Mouse (Mus musculus) gastrocnemius, postnatal 25 days (tissue): Measurements from ENCODE around the gene Tcf7l2. TPM values are rescaled to one million over a fixed set of nuclear protein-coding genes. Genes with fewer than 3 reads are reported as not detected.
A peak's percentile ranks its signal among the peaks of the same experiment; 100 is the strongest.

ENCODE experiments used
- DNase-seq: peaks from one replicate; pipeline ENCODE4 v3.0.0; 2022
- total RNA-seq, 2 experiments: library from RNA; stranded (reverse); gene quantifications; 1 replicate in 1 of 2; 2 replicates in 1 of 2; pipeline ENCODE4 v1.2.3; 2021

The Tcf7l2 gene
- total RNA-seq, 2 experiments from 2014 or later, result 7.8 to 8.8 TPM

DNA sequence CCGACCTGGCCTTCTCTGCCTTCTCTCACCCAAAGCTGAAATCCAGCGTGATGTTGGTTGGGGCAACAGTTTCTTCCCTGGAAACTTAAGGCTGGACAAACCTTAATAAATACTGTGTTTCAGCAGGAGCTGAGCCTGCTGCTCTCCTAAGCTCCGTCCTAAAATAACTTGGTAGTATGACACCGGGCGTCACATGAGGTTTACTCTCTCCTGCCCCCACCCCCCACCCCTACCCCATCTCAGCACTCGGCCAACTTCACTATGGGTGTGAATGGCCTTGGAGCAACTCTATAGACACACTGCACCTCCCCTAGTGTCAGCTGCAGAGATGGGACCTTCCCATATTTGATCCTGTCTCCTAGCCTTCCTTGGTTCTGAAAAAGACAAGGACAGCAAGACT lies 15.8 kb downstream of the Tcf7l2 start:
- no peak for DNase-seq

DNA sequence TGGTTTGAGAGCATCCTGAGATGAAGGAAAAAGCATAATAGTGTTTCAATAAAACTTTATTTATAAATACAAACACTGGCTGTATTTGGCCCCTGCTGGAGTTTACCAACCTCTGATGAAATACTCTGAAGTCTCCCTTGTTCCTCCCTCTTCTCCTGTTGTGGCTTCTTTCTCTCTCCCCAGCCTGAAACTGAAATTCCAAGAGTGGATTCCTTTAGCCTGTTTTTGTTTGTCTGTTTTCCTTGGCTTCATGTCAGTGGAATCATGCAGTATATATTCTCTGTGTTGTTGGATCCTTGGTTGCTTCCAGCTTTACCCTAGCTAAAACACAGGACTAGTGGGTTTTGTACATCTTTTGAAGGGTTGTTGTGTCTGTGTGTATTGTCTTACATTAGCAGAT lies 16.5 kb downstream of the Tcf7l2 start:
- DNase-seq, result no peak

DNA sequence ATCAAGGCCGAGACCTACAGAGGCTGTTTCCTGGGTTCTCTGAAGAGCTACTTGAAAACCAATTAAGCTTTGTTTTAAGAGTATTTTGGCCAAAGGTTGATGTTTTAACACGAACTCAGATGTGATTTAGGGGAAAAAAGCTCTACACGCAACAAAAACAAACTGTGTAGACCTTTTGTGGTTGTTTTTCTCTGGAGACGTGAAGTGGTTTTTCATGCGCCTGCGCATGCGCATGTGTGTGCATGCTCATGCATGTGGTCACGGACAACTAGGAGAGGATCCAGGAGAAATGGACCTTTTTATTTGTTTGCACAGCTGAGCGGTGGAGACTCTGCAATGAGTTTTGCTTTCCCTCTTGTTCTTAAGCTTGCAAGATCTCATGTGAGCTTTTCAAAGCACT lies 17.4 kb downstream of the Tcf7l2 start:
- DNase-seq, result no peak

GRCm38 (mm10) chr19:55761086-55761485 lies 19.5 kb downstream of the Tcf7l2 start:
- DNase-seq, result no peak

- DNase-seq, result no peak
Measured at GRCm38 (mm10) chr19:55762187-55762586, 20.6 kb downstream of the Tcf7l2 start.

GRCm38 (mm10) chr19:55765814-55766213 lies 24.2 kb downstream of the Tcf7l2 start:
- no peak for DNase-seq

DNA sequence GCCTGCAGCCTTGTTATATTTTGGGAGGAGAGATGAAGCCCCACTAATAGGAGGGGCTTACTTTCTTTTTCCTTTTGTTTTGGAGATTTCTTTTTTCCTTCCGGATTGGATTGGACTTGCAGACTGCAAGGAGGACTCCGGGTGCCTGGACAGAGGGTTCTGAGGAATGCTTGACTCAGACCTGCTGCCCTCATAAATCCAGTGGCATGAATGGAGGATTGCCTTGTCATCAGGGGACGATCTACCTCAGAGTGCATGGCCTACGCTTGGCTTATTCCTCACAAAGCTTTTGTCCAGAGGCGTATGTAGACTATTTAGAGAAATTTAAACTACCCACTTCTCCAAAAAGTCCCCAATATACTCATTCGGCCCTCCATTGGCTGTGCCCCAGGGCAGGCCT lies 25.5 kb downstream of the Tcf7l2 start:
- no peak for DNase-seq

DNA sequence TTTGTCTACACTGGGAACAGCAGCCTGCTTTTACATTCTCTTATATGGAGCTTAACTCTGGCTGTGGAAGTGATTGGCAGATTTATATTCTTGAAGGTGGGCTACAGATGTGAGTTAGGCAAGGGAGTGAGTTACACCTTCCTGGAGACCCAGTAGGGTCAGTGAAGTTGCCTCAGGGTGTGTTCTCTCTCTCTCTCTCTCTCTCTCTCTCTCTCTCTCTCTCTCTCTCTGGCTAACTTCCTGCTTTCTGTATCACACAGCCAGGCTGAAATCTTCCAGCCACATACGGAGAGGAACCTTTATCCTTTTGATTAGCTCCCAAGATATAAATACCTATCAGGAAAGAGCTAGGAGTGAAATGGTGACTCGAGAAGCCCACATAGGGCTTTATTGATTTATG lies 26.0 kb downstream of the Tcf7l2 start:
- DNase-seq, result no peak

DNA sequence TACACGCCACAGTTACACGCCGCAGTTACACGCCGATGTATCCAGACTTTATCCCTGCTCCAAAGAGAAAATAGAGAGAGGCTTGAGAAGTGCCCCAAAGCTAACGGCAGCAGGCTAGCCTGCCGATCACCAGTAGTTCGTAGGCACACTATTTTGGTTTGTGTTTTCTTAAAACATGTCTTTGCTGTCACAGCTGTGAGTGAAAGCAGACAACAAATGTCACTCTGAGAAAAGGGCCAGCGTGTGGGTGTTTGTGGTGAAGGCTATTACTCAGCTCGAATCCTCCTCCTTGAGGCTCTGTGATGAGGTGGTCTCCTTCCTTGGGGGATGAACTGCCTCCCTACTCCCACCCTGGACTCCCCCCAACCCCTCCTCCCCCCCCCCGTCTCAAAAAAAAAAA lies 26.6 kb downstream of the Tcf7l2 start:
- no peak for DNase-seq

GRCm38 (mm10) chr19:55768889-55769288 lies 27.3 kb downstream of the Tcf7l2 start:
- DNase-seq, result no peak

DNA sequence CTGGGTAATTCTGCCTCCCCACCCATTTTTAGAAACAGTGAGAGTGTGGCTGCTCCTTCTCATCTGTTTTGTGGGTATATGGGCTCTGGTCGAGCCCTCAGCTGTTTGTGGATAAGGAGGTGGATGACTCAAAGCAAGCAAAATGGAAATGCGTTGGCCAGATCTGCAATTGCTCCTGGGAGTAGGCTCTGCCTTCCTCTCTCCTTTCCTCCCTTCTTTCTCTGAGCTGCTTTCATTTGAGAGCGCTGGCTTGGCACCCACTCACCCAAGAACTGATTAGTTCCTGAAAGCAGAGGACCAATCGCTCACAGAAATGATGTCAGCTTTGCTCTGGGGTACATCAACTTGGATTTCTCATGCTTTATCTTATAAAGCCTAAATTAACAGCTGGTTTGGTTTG lies 32.7 kb downstream of the Tcf7l2 start:
- DNase-seq, result no peak

DNA sequence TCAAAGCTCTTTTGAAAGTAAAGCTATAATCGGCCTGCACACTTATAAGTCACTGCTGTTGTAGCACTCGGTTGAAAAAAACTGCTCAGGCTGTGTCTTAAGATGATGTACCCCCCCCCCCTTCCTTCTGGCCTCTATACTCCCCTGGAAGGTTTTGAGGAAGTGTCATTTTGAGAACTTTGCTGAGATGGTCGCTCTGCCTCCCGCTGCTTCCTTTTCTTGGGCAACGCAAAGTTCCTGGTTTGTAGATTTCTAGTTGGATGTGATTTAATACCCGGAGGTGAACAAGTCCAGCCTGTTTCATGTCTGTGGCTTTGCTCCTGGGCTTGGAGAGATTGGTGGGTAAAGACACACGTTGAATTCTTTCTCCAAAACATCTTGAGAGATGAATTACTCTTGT lies 33.2 kb downstream of the Tcf7l2 start:
- DNase-seq, result no peak

- peak; percentile 68 for DNase-seq
Measured at GRCm38 (mm10) chr19:55779871-55780270, 38.3 kb downstream of the Tcf7l2 start.

DNA sequence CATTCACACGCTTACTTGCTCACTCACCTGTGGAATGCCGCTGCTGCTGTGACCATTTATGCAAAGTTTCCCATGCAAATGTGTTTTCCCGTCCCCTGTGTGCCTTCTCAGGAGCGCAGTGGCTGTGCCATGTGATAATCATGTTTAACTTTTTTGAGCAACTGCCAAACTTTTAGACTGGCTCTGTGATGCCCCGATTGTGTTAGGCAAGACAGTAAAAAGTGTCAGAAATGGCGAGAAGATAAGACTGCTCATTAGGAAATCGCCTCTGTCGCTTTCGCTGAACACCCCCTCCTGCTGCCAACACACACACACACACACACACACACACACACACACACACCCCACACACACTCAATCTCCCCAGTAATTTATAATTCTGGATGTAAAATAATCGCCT lies 39.5 kb downstream of the Tcf7l2 start:
- DNase-seq, result no peak

DNA sequence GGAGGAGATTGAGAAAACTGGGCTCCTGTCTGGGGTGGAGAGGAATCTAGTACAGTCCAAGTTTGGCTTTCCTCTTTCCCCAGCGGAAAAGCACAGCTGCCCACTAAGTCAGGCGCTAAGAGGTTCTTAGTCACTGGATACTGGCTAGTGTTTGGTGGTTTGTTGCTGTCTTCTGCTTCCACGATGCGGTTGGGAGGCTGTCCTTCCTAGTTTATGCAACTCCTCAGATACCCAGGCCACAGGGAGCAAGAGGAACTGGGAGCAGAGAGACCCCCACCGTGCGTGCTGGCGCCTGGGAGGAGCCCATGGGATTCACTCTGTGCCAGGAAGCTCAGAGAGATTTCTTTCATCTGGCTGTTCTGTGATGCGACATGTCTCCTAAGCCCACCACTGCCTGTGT lies 40.1 kb downstream of the Tcf7l2 start:
- no peak for DNase-seq

DNA sequence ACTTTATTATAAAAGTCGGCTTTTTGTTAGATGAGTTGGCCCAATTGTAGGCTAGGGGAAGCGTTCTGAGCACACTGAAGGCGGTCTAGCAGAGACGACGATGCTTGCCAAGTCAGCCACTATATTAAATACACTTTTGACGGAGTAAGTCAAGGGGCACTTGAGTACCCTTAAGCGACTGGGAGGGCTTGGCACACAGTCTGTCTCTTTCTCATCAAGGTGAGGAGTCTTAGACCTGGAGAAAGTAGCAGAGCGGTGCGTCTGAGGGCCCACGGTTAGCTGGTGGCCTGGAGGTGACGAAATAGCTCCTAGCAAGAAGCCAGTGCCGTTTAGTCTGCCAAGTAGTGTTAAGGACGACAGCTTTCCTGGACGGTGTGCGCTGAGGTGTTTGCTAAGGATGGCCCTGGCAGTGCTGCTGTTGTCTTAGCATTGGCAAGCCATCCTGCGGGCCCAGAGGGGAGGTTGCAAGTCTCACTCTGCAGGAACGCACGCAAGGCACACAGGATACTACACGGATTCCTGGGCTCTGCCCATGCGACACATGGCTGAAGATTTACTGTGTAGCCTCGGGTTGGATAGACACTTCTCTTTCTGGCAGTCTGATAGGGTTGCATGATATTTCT lies 43.3 kb downstream of the Tcf7l2 start:
- DNase-seq, result no peak

DNA sequence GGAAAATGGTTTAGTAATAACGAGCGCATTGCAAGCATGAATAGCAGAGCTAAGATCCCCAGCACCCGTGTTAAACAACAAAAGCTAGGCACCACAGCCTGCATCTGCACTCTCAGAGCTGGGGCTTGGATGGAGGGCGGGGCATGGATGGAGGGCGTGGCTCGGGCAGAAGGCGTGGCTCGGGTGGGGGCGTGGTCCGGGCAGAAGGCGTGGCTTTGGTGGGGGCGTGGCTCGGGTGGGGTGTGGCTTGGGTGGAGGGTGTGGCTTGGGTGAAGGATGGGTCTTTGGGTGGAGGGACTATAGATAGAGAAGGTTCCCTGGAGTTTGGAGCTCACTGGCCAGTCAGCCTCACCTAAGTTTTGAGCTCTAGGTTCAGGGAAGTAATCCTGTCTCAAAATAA lies 45.8 kb downstream of the Tcf7l2 start:
- DNase-seq, result no peak

GRCm38 (mm10) chr19:55788285-55788904 lies 46.8 kb downstream of the Tcf7l2 start:
- no peak for DNase-seq

GRCm38 (mm10) chr19:55788905-55789295 lies 47.3 kb downstream of the Tcf7l2 start:
- DNase-seq, result no peak

DNA sequence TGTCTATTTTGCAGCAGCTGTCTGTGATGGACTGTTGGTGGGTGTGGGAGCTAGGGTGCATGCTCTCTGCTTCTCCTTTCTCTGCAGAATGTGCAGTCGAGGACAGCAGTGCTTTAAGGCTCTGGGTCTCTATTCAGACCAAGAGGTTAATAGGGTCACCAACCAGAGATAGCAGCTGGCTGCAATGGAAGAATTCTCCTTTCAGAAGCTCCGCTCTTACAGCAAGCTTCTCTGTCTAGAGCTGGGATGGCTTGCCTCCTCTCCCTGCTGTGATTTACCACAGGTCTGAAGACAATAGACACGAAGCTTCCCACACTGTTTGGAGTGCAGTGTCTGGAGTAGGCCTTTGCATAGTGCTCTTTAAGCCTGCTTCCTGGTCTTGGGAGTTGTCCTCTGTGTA lies 48.2 kb downstream of the Tcf7l2 start:
- DNase-seq, result no peak

- no peak for DNase-seq
Measured at GRCm38 (mm10) chr19:55791293-55791692, 49.7 kb downstream of the Tcf7l2 start.

DNA sequence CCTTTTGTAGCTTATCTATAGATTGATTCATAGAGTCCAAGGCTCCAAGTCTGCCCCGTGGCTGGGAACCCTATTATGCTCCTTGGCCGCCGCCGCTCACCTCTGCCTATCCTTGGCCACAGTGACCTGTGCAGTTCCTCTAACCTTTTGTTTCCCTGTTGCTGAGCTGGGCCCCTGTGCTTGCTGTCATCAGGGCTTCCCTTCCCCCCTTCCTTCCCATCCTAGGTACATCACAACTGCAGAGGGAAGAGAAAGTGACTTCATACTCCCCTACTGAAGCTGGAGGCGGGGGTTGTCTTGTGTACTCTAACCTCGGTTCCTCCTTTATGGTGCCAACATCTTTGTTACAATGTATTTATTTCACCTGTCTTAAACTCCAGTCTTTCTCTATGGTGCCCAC lies 50.3 kb downstream of the Tcf7l2 start:
- DNase-seq, result no peak

- DNase-seq, result no peak
Measured at GRCm38 (mm10) chr19:55792571-55792970, 51.0 kb downstream of the Tcf7l2 start.

DNA sequence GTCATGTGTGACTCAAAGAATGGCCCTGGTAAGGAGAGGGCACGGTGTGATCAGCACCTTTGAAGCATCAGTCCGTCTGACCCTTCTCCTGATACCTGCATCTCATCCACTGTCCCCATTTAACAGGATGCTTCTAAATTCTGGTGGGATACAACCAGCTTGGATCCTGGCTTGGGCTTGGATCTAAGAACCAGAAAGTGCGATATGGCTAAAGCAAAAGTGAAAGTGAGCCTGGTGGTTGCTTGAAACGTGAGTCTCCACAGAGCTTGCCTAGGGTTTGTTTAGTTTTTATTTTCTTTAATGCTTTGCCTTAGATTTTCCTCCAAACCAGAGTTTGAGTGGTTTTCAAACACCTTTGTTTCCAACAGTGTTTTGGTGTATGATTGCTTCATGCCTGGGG lies 51.4 kb downstream of the Tcf7l2 start:
- DNase-seq, result no peak
